Mouse (Mus musculus): ENCODE measurements around the gene Narf. TPM values are rescaled to one million over a fixed set of nuclear protein-coding genes. Genes with fewer than 3 reads are reported as not detected.
A peak's percentile ranks its signal among the peaks of the same experiment; 100 is the strongest.

Narf gene
- polyA plus RNA-seq, 1 experiment = 42.0 TPM

DNA sequence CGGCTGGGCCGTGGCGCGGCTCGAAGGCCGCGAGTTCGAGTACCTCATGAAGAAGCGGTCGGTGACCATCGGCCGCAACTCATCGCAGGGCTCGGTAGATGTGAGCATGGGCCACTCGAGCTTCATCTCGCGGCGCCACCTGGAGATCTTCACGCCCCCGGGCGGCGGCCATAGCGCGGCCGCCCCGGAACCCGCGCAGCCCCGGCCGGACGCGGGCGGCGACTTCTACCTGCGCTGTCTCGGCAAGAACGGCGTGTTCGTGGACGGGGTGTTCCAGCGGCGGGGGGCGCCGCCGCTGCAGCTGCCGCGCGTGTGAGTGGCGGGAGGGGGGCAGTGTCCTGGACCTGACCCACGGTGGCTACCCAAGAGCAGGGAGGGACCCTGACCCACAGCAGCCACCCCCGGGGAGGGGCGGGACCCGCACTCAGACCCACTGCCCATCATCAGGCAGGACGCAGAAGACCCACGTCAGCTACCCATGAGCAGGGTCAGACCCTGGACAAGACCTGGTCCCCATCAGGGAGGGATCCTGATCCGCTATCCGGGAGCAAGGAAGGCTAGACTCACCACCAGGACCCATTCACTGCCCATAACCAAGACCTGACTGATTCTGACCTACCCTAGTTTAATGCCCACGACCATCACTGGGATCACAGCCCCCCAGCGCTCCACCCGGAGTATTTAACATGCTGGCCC lies 23.3 kb downstream of the Narf start:
- Histone ChIP-seq H3K4me1 (ENCODE audit: control insufficient read depth, insufficient read depth, insufficient read length) (peaks cover 7% of the 10 kb centered on the region; the same call in 1 of the 2 replicates), H3K27me3 (ENCODE audit: control insufficient read depth, insufficient read depth, low read length) (no peaks in the 10 kb centered on the region), H3K27ac (ENCODE audit: insufficient read depth, low read length) (peak overlapping the region; percentile 47), H3K36me3 (ENCODE audit: control insufficient read depth, insufficient read depth, low read length) (no peaks in the 10 kb centered on the region; the same call in 1 of the 2 replicates), H3K4me3 (ENCODE audit: extremely low read depth, insufficient read depth, insufficient read length) (peak overlapping the region; percentile 81)
- DNase-seq (ENCODE audit: low read depth in 1 of 2, low spot score in 2 of 2) = peak in 1 of 2 experiments; percentile 26
- TF ChIP-seq CTCF (IDR thresholded peaks at IDR 0.05; ENCODE audit: extremely low read depth, insufficient read depth, insufficient read length, insufficient replicate concordance) = no peak
- no peak for TF ChIP-seq POLR2A (IDR thresholded peaks at IDR 0.05; ENCODE audit: low read depth, low read length)
- 2% methylated on average over 59 of the region's 60 CpGs for WGBS

DNA sequence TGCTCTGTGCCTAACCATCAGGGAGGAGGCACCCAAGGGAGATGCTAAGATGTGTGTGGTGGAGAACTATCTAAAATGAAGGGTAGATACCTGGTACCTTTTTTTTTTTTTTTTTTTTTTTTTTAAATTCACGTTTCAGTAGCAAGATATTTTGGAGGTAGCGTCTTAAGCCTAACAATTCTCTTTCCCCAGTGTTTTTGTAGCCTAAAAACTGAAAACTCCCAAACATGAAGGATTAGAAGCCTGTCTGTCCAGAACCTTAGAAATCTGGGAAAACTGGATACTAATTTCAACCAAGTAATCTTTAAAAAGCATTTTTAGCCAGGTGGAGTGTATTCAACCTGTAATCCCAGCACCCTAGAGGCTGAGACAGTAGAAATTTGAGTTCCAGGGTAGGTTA lies 24.0 kb downstream of the Narf start:
- H3K4me1 ChIP-seq (ENCODE audit: control insufficient read depth, insufficient read depth, insufficient read length) = peaks cover 7% of the 10 kb centered on the region; the same call in 1 of the 2 replicates
- H3K36me3 ChIP-seq (ENCODE audit: control insufficient read depth, insufficient read depth, low read length) = no peaks in the 10 kb centered on the region; the same call in 1 of the 2 replicates
- no peak overlapping the region for H3K27ac ChIP-seq (ENCODE audit: insufficient read depth, low read length)
- WGBS = 39% methylated on average over 2 of the region's 2 CpGs
- no peak for TF ChIP-seq CTCF (IDR thresholded peaks at IDR 0.05; ENCODE audit: extremely low read depth, insufficient read depth, insufficient read length, insufficient replicate concordance)
- no peak for TF ChIP-seq POLR2A (IDR thresholded peaks at IDR 0.05; ENCODE audit: low read depth, low read length)
- H3K27me3 ChIP-seq (ENCODE audit: control insufficient read depth, insufficient read depth, low read length) = no peaks in the 10 kb centered on the region
- peak overlapping the region; percentile 81; the same call in 1 of the 2 replicates for H3K4me3 ChIP-seq (ENCODE audit: extremely low read depth, insufficient read depth, insufficient read length)
- no peak for DNase-seq (ENCODE audit: low read depth in 1 of 2, low spot score in 2 of 2)

DNA sequence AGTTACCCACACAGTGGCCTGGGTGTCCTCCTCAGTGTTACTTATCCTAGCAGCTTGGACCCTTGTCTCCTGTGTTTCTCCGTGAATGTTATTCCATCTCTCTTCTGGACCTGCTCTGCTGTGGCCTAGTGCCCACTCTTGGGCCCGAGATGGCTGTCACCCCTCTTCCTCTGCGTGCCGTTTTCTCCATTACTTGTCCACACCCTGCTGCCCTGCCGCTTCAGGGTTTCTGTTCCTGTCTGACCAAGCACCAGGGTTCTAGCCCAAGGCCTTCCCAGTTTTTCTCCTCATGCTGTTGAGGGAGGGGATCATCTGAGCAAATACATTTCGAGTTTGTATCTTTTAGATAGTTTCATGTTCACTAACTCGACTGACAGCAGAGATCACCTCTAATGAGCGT lies 40.5 kb downstream of the Narf start:
- no peak for DNase-seq (ENCODE audit: low read depth in 1 of 2, low spot score in 2 of 2)
- TF ChIP-seq POLR2A (IDR thresholded peaks at IDR 0.05; ENCODE audit: low read depth, low read length) (no peak), CTCF (IDR thresholded peaks at IDR 0.05; ENCODE audit: extremely low read depth, insufficient read depth, insufficient read length, insufficient replicate concordance) (no peak)
- H3K36me3 ChIP-seq (ENCODE audit: control insufficient read depth, insufficient read depth, low read length) = no peaks in the 10 kb centered on the region
- no peaks in the 10 kb centered on the region; the same call in 1 of the 2 replicates for H3K4me1 ChIP-seq (ENCODE audit: control insufficient read depth, insufficient read depth, insufficient read length)
- H3K27me3 ChIP-seq (ENCODE audit: control insufficient read depth, insufficient read depth, low read length) = no peaks in the 10 kb centered on the region
- no peak overlapping the region for H3K27ac ChIP-seq (ENCODE audit: insufficient read depth, low read length)
- H3K4me3 ChIP-seq (ENCODE audit: extremely low read depth, insufficient read depth, insufficient read length) = no peak overlapping the region
- WGBS = 88% methylated on average over 8 of the region's 8 CpGs

DNA sequence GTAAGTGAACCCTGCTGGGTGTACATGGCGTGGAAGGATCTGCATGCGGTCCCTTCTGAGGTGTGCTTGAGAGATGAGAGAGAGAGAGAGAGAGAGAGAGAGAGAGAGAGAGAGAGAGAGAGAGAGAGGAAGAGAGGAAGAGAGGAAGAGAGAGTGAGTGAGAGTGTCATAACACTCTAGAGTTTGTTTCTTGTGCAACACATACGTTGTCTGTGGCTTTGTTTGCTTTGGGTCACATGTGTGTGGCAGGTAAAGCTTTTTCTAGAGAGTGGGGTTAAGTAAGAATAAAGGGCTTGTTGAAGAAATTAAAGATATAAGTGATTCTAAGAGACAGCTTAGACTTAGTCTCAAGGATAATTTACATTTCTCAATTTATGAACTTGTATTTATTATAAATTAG lies 41.0 kb downstream of the Narf start:
- no peak for DNase-seq (ENCODE audit: low read depth in 1 of 2, low spot score in 2 of 2)
- Histone ChIP-seq H3K4me1 (ENCODE audit: control insufficient read depth, insufficient read depth, insufficient read length) (no peaks in the 10 kb centered on the region; the same call in 1 of the 2 replicates), H3K4me3 (ENCODE audit: extremely low read depth, insufficient read depth, insufficient read length) (no peak overlapping the region), H3K36me3 (ENCODE audit: control insufficient read depth, insufficient read depth, low read length) (no peaks in the 10 kb centered on the region), H3K27me3 (ENCODE audit: control insufficient read depth, insufficient read depth, low read length) (no peaks in the 10 kb centered on the region), H3K27ac (ENCODE audit: insufficient read depth, low read length) (no peak overlapping the region)
- 88% methylated on average over 3 of the region's 3 CpGs for WGBS
- no peak for TF ChIP-seq POLR2A (IDR thresholded peaks at IDR 0.05; ENCODE audit: low read depth, low read length)
- TF ChIP-seq CTCF (IDR thresholded peaks at IDR 0.05; ENCODE audit: extremely low read depth, insufficient read depth, insufficient read length, insufficient replicate concordance) = no peak

DNA sequence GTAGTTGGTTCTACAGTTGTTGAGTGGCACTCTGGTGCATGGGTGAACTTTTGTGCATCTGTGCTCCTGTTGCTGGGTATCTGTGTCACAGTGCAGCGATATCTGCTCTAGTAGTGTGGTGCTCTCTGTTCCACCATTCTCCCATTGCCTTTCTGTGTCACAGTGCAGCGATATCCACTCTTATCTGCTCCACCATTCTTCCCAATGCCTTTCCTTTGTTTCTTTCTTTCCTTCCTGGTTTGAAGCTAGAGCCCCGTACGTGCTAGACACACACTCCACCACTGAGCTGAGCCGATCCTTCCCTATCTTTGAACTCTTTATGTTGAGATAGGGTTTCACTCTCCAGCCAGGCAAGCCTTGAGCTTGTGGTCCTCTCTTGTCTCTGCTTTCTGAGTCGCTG lies 45.9 kb downstream of the Narf start:
- no peaks in the 10 kb centered on the region for H3K27me3 ChIP-seq (ENCODE audit: control insufficient read depth, insufficient read depth, low read length)
- no peak overlapping the region for H3K4me3 ChIP-seq (ENCODE audit: extremely low read depth, insufficient read depth, insufficient read length)
- H3K36me3 ChIP-seq (ENCODE audit: control insufficient read depth, insufficient read depth, low read length) = peaks cover 16% of the 10 kb centered on the region
- WGBS = 73% methylated on average over 6 of the region's 6 CpGs
- no peak for DNase-seq (ENCODE audit: low read depth in 1 of 2, low spot score in 2 of 2)
- TF ChIP-seq CTCF (IDR thresholded peaks at IDR 0.05; ENCODE audit: extremely low read depth, insufficient read depth, insufficient read length, insufficient replicate concordance) (no peak), POLR2A (IDR thresholded peaks at IDR 0.05; ENCODE audit: low read depth, low read length) (no peak)
- no peaks in the 10 kb centered on the region for H3K4me1 ChIP-seq (ENCODE audit: control insufficient read depth, insufficient read depth, insufficient read length)
- H3K27ac ChIP-seq (ENCODE audit: insufficient read depth, low read length) = no peak overlapping the region

DNA sequence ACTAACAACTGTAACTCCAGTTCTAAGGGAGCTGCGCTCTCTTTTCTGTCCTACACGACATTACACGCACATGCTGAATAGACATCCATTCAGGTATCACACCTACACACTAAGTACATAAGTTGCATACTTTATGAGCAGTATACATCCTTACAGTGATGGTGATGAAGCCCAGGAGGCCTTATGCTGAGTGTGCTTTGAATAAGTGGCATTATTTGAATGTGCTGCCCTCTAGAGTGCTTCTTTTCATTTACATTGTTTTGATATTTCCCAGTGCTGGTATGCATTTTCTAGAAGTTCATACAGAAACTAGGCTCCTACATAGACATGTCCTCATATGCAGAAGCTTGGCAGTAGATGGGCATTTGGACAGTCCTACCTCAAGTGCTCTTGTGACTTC lies 52.8 kb downstream of the Narf start:
- H3K27ac ChIP-seq (ENCODE audit: insufficient read depth, low read length) = no peak overlapping the region
- WGBS = 96% methylated on average over 3 of the region's 3 CpGs
- peaks cover 38% of the 10 kb centered on the region for H3K36me3 ChIP-seq (ENCODE audit: control insufficient read depth, insufficient read depth, low read length)
- DNase-seq (ENCODE audit: low read depth in 1 of 2, low spot score in 2 of 2) = no peak
- no peak overlapping the region for H3K4me3 ChIP-seq (ENCODE audit: extremely low read depth, insufficient read depth, insufficient read length)
- no peak for TF ChIP-seq CTCF (IDR thresholded peaks at IDR 0.05; ENCODE audit: extremely low read depth, insufficient read depth, insufficient read length, insufficient replicate concordance)
- TF ChIP-seq POLR2A (IDR thresholded peaks at IDR 0.05; ENCODE audit: low read depth, low read length) = no peak
- H3K27me3 ChIP-seq (ENCODE audit: control insufficient read depth, insufficient read depth, low read length) = no peaks in the 10 kb centered on the region
- no peaks in the 10 kb centered on the region for H3K4me1 ChIP-seq (ENCODE audit: control insufficient read depth, insufficient read depth, insufficient read length)

DNA sequence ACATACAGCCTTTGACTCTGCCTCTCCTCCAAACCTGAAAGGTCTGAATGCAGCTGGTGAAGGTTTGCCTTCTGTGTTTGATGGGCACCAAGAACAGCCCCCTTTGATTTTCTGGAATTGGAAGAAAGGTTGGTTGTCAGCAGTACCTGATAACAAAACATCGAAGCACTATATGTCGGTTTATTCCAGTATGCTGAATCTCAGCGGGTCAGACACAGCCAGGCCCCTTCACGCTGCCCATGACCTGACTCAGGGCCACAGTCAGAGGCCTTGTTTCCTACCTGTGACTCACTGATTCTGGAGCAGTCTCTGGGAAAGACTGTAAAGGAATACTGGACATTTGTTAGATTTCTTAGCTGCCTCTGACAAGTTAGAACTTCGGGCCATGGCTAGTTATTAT lies 57.7 kb downstream of the Narf start:
- 97% methylated on average over 5 of the region's 5 CpGs for WGBS
- no peak overlapping the region for H3K4me3 ChIP-seq (ENCODE audit: extremely low read depth, insufficient read depth, insufficient read length)
- H3K27ac ChIP-seq (ENCODE audit: insufficient read depth, low read length) = no peak overlapping the region
- H3K27me3 ChIP-seq (ENCODE audit: control insufficient read depth, insufficient read depth, low read length) = no peaks in the 10 kb centered on the region
- TF ChIP-seq POLR2A (IDR thresholded peaks at IDR 0.05; ENCODE audit: low read depth, low read length) (no peak), CTCF (IDR thresholded peaks at IDR 0.05; ENCODE audit: extremely low read depth, insufficient read depth, insufficient read length, insufficient replicate concordance) (no peak)
- no peaks in the 10 kb centered on the region for H3K4me1 ChIP-seq (ENCODE audit: control insufficient read depth, insufficient read depth, insufficient read length)
- peaks cover 34% of the 10 kb centered on the region for H3K36me3 ChIP-seq (ENCODE audit: control insufficient read depth, insufficient read depth, low read length)
- no peak for DNase-seq (ENCODE audit: low read depth in 1 of 2, low spot score in 2 of 2)

Measured in spleen, adult 2 months (tissue).